In genomic region chr17:49037163-49037950, GRCm38 (mm10) we compare ENCODE assay signal across 15 mouse cellular contexts.
"Had no signal": no experiment of that assay in that cellular context is flagged by ENCODE, and none has a peak within 500 bp of the region (broad histone marks: within the 10 kb centered on the region; RNA-seq: fewer than 3 reads in every experiment).

No protein-coding gene starts in this region.

- H3K9ac ChIP-seq: intestine, embryonic 15.5 days; liver, embryonic 15.5 days; stomach, embryonic 15.5 days had no signal

- H3K36me3 ChIP-seq: intestine, embryonic 15.5 days; limb, embryonic 10.5 days; liver, embryonic 15.5 days; stomach, embryonic 15.5 days had no signal

- ATAC-seq: intestine, embryonic 15.5 days; lung, postnatal 0 days; midbrain, embryonic 16.5 days had no signal

- H3K9me3 ChIP-seq: intestine, embryonic 15.5 days; limb, embryonic 10.5 days; liver, embryonic 15.5 days; stomach, embryonic 15.5 days had no signal

- H3K4me3 ChIP-seq: intestine, embryonic 15.5 days; layer of hippocampus, adult 2 months; limb, embryonic 10.5 days; liver, embryonic 15.5 days; stomach, embryonic 15.5 days had no signal

- H3K4me1 ChIP-seq: intestine, embryonic 15.5 days; liver, embryonic 15.5 days; stomach, embryonic 15.5 days had no signal

- H3K27ac ChIP-seq: intestine, embryonic 15.5 days; layer of hippocampus, adult 2 months; limb, embryonic 10.5 days; liver, embryonic 15.5 days; stomach, embryonic 15.5 days had no signal

- H3K4me2 ChIP-seq: intestine, embryonic 15.5 days; liver, embryonic 11.5 days; liver, embryonic 15.5 days; stomach, embryonic 15.5 days had no signal

- DNase-seq: kidney, adult 8-10 months; kidney, postnatal 4 days; lung, adult 2 months; lung, postnatal 36 days; right cerebral cortex, postnatal 14 days; thymus, adult 2 months; thymus, postnatal 25 days had no signal

- H3K27me3 ChIP-seq: intestine, embryonic 15.5 days; liver, embryonic 15.5 days; stomach, embryonic 15.5 days had no signal
